Mouse (Mus musculus): ENCODE measurements around the gene Chchd3.

Chchd3 gene

GRCm38 (mm10) chr6:33002988-33003387, 57.1 kb downstream of the Chchd3 start:
- no peak for DNase-seq (ENCODE audit: low spot score)

GRCm38 (mm10) chr6:33001271-33001670, 58.8 kb downstream of the Chchd3 start:
- no peak for DNase-seq (ENCODE audit: low spot score)

DNA sequence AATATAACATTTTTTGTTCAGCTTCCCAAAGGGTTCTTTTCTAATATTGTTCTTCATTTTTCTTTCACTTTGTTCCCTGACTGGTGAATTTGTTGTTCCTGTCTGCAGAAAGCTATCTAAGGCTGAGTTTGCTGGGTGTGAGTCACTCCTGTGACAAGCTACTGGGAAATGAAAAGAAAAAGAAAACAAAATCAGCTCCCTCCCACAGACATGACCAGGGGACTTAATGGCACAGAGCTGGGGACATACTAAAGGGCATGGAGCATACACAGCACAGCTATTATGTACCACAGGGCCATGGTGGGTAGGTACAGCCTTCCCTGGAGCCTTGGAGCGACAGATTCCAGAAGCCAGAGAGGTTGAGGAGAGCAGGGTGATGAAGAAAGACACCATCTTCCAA, 63.5 kb downstream of the Chchd3 start:
- no peak for DNase-seq (ENCODE audit: low spot score)

GRCm38 (mm10) chr6:32993847-32994246, 66.2 kb downstream of the Chchd3 start:
- DNase-seq (ENCODE audit: low spot score) = no peak

DNA sequence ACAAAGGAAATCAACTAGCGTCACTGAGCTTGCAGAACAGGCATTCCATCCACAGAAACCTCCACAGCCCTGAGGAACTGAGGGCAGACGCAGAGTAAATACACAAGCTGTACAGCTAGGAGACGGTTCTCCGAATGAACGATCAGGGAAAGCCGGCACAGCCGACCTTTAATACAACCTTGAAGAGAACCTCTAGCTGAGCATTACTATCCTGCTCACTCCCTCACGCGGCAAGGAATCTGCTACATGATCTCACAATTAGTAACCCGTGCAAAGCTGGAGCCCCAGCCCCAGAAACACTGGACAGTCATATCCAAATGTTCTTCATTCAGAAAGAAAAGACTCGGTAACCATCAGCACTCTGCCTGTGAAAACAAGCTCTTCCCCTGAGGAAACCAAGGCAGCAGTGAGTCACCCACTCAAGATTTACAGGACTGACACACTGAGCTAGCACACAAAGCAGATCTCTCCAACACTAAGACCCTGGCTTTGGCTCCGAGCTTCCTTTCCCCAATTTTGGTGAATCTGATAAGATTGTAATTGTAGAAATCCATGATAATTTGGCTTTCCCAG, 69.9 kb downstream of the Chchd3 start:
- no peak for DNase-seq (ENCODE audit: low spot score)

GRCm38 (mm10) chr6:32988561-32988960, 71.5 kb downstream of the Chchd3 start:
- no peak for DNase-seq (ENCODE audit: low spot score)

- DNase-seq (ENCODE audit: low spot score) = no peak
Observed at GRCm38 (mm10) chr6:32983876-32984275, 76.2 kb downstream of the Chchd3 start.

GRCm38 (mm10) chr6:32981253-32981652, 78.8 kb downstream of the Chchd3 start:
- DNase-seq (ENCODE audit: low spot score) = no peak

GRCm38 (mm10) chr6:32978811-32979210, 81.2 kb downstream of the Chchd3 start:
- DNase-seq (ENCODE audit: low spot score) = no peak

DNA sequence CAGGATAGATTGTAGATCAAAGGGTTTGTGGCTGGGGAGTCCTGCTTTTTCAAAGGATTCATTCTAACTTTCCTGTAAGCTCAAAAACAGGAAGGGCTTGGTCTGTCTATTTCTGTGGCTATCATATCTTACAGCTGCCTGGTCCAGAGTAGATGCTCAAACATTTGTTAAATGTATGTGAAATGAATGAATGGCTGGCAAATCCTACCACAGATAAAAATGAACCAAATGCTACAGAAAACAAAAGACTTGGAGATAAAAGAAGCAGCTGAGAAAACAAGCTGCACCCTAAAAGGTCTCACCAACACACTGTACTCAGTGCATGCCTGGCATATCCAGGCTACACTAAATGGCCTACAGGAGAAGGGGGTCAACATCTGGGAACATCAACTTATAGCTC, 88.1 kb downstream of the Chchd3 start:
- DNase-seq (ENCODE audit: low spot score) = no peak

DNA sequence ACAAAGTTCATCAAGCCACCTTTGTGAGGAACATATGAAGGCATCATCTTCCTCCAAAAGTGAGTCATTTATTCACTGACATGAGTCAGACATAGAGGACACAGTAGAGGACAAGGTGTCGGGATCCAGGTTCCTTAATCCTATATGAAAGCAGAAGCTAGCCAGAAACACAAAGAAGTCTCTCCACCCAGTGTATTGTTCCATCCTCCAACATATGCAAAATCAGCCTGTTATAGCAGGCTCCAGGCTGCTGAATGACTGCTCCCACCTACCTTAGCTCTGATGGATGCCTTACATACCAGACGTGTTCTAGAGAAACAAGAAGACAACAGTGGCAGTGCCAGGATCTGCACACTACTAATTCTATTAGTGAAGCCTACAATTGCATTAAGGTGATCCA, 91.1 kb downstream of the Chchd3 start:
- DNase-seq (ENCODE audit: low spot score) = no peak

- no peak for DNase-seq (ENCODE audit: low spot score)
Observed at GRCm38 (mm10) chr6:32962048-32962447, 98.0 kb downstream of the Chchd3 start.

- no peak for DNase-seq (ENCODE audit: low spot score)
Observed at GRCm38 (mm10) chr6:32961477-32961876, 98.6 kb downstream of the Chchd3 start.

DNA sequence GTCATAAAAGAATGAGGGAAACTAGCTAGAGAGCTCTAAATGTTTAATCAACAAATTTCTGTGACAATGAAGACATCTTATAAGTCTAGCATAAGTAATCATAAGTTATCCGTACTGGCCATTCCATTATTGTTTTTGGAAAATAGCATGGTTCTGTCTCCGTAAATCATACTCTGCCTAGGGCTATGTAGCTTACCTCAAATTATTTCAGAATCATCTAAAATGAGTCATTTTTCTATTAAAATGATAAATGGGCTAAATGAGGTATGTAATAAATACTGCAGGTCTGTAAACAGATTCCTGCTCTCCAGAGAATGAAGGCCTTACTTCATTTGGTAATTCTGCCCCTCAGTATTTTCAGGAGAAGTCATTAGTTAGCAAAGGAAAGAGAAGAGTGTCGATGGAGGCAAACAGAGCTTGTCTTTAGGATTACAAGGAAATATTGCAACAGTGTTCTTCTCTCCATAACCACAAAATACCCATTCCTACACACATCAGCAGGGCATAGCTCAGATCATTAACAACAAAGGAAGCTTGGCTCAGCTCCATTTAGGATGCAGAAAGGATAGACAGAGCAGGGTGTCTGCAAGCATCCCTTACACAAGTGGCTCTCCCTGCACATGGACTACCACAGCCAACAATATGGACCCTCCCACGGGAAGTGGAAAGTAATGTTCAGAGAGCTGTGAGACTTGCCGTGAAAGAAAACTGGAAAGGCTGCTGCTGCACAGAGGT, 100.1 kb downstream of the Chchd3 start:
- DNase-seq (ENCODE audit: low spot score) = no peak

- DNase-seq (ENCODE audit: low spot score) = no peak
Observed at GRCm38 (mm10) chr6:32955481-32955880, 104.6 kb downstream of the Chchd3 start.

- DNase-seq (ENCODE audit: low spot score) = no peak
Observed at GRCm38 (mm10) chr6:32950973-32951372, 109.1 kb downstream of the Chchd3 start.

GRCm38 (mm10) chr6:32949702-32950101, 110.4 kb downstream of the Chchd3 start:
- DNase-seq (ENCODE audit: low spot score) = no peak

DNA sequence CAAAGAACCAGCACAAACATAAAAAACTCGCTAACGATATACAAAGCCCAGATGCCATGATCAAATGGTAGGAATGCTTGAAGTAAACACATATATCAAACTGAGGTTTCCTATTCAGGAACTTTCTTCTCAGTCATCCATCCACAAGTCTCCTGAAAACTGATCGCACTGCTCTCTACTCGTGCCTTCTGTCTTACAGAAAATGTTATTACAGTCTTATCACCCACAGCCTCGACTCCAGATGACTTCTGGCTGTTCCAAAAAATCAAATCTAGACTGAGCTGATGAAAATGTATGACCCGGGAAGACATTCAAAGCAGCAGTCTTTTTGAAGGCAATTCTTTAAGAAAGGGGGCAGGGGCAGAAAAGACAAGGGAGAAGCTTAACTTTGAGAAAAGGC, 112.8 kb downstream of the Chchd3 start:
- DNase-seq (ENCODE audit: low spot score) = no peak

DNA sequence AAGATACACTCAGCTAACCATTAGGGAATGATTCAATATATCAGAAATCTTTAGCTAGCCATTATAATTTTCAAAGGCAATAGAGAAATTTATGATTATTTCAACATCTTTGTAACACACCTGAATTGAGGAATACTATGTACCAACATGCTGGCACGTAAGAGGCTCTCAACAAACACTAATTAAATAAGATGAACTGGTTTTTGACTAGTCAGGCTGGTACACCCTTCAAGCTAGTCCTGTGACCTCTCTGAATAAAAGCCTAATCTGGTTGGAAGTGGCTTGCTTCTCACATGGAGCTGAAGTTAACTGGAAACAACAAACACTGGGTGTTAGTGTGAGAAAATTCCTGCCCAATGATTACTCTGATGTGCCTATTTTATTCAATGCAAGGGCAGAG, 115.1 kb downstream of the Chchd3 start:
- no peak for DNase-seq (ENCODE audit: low spot score)

DNA sequence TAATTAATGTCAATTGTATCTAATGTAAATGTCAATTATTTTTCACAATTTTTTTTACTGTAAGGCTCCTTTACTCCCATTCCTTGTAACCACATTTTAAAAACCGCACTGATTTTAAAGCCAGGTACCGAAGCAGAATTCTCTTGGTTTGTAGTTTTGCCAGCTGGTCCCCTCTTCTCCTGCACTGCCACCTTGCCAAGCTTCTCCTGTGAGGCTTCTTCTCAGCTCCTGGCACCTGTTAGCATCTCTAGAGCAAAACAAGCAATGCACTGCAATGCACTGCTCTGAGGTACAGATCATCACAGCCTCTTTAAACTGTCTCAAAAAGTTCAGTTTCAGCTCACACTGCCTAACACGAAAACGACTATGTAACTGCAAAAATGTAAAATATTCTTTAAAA, 116.4 kb downstream of the Chchd3 start:
- DNase-seq (ENCODE audit: low spot score) = no peak

GRCm38 (mm10) chr6:32940299-32940698, 119.8 kb downstream of the Chchd3 start:
- no peak for DNase-seq (ENCODE audit: low spot score)

DNA sequence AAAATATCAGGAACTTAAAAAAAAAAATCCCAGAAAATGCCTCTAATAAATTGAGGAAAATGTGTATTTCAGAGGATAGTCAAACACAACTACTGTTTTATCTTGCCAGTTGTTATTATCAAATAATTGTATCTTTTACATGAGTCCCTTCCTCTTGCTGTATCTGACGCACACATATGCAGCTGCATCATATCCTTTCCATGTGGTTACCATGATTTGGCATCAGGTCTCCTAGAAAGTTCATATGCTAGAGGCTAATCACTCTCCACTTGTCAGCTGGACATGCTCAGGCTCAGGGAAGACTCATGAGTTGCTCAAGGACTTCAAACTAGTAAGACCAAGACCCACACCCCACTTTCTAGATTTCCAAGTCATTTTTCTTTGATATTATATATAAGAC, 122.4 kb downstream of the Chchd3 start:
- DNase-seq (ENCODE audit: low spot score) = no peak

- no peak for DNase-seq (ENCODE audit: low spot score)
Observed at GRCm38 (mm10) chr6:32936794-32937193, 123.3 kb downstream of the Chchd3 start.

- no peak for DNase-seq (ENCODE audit: low spot score)
Observed at GRCm38 (mm10) chr6:32936365-32936764, 123.7 kb downstream of the Chchd3 start.
